Mouse (Mus musculus) duodenum, adult 2 months (tissue): ENCODE measurements around the gene Cnih4. TPM values are rescaled to one million over a fixed set of nuclear protein-coding genes. Genes with fewer than 3 reads are reported as not detected.

Experiments used
- polyA plus RNA-seq: library from polyadenylated mRNA; depleted of rRNA; stranded (reverse); fragments of >200 nt; gene quantifications from 2 replicates; pipeline ENCODE4 v1.2.3, GENCODE M21; 2012; ENCODE audit warnings: low replicate concordance; rRNA removed

The Cnih4 gene
- polyA plus RNA-seq, result 8.4 and 10.1 TPM in 2 replicates

GRCm38 (mm10) chr1:181143950-181144836, at the start of gene Cnih4, which contains the start of gene Nvl:
TSS of gene Cnih4 (plus strand) at chr1:181144693.
TSS of gene Nvl (minus strand) at chr1:181144204.

GRCm38 (mm10) chr1:181211920-181212633, 67.6 kb downstream of the Cnih4 start, which contains the start of gene Wdr26:
TSS of gene Wdr26 (minus strand) at chr1:181212001.

Other genes starting within 250 kb of the Cnih4 start
- gene Pycr2, start 240.4 kb upstream of the Cnih4 start, polyA plus RNA-seq, result 28.4 and 32.0 TPM in 2 replicates
- gene Lefty1, start 209.7 kb upstream of the Cnih4 start, polyA plus RNA-seq, result 4.3 and 5.2 TPM in 2 replicates
- 16.7 and 35.3 TPM in 2 replicates for gene Tmem63a, start 202.3 kb upstream of the Cnih4 start, polyA plus RNA-seq
- 11.5 and 41.9 TPM in 2 replicates for gene Ephx1, start 123.8 kb upstream of the Cnih4 start, polyA plus RNA-seq
- not detected in 2 replicates for gene 9130409I23Rik, start 93.5 kb upstream of the Cnih4 start, polyA plus RNA-seq
- 1.8 and 3.4 TPM in 2 replicates for gene Nvl, start 489 bp upstream of the Cnih4 start, polyA plus RNA-seq
- 8.9 and 18.0 TPM in 2 replicates for gene Wdr26, start 67.3 kb downstream of the Cnih4 start, polyA plus RNA-seq
- gene Cnih3, start 207.9 kb downstream of the Cnih4 start, polyA plus RNA-seq, result 0.07 TPM in 1 of 2 replicates, not detected in the other